Mouse (Mus musculus) liver, postnatal 0 days (tissue): ENCODE measurements at regions not wholly inside any gene's neighbourhood (a gene's known extent, or its start where the extent isn't known, plus 50 kb on each side); places are given as distances from the start of the nearest gene placed in this dataset.

Experiments
- ATAC-seq: fragments of 200-750 bp; cut with Nextera tagmentation; 2 replicates; pipeline ENCODE4 v1.8.0; 2017; ENCODE audit warnings: mild to moderate bottlenecking, moderate library complexity
- DNase-seq: peaks from one replicate; pipeline ENCODE4 v3.0.0-alpha.2; 2016
- H3K27ac ChIP-seq: fragments of 300-500 bp; sonication (generic); 2 replicates; pipeline ENCODE4 v1.5.1; 2014; ENCODE audit warnings: antibody characterized with exemption, moderate library complexity, mild to moderate bottlenecking, low read depth
- H3K27me3 ChIP-seq: fragments of 300-500 bp; sonication (generic); 2 replicates; pipeline ENCODE4 v1.6.1; 2014; ENCODE audit warnings: low read length, control low read depth, mixed read lengths; ENCODE audit not compliant: insufficient read depth
- H3K36me3 ChIP-seq: fragments of 300-500 bp; sonication (generic); replicated peaks from 2 replicates; pipeline ENCODE4 v1.6.1; 2014; ENCODE audit warnings: mild to moderate bottlenecking, control low read depth, low read length, moderate library complexity, mixed read lengths; ENCODE audit not compliant: insufficient read depth
- H3K4me1 ChIP-seq: fragments of 300-500 bp; sonication (generic); 2 replicates; pipeline ENCODE4 v1.6.1; 2014; ENCODE audit warnings: antibody characterized with exemption, mild to moderate bottlenecking, control low read depth; ENCODE audit not compliant: insufficient read depth
- H3K4me2 ChIP-seq: fragments of 300-500 bp; sonication (generic); 2 replicates; pipeline ENCODE4 v1.6.1; 2014; ENCODE audit warnings: low read depth, mild to moderate bottlenecking, low read length, moderate library complexity, mixed read lengths
- H3K4me3 ChIP-seq: fragments of 300-500 bp; sonication (generic); 2 replicates; pipeline ENCODE4 v1.5.1; 2014; ENCODE audit warnings: low read depth, low read length
- H3K9ac ChIP-seq: fragments of 300-500 bp; sonication (generic); replicated peaks from 2 replicates; pipeline ENCODE4 v1.6.1; 2014; ENCODE audit warnings: mild to moderate bottlenecking, moderate library complexity
- H3K9me3 ChIP-seq: fragments of 300-500 bp; sonication (generic); 2 replicates; pipeline ENCODE4 v1.6.1; 2016; ENCODE audit warnings: mild to moderate bottlenecking, control low read depth, low read length, mixed read lengths
- CTCF ChIP-seq: sonication (generic); IDR thresholded peaks from 2 replicates; pipeline ENCODE4 v1.5.1; 2016; ENCODE audit warnings: antibody characterized with exemption, low read depth
- EP300 ChIP-seq: IDR thresholded peaks from 2 replicates; pipeline ENCODE4 v1.6.1; 2016; ENCODE audit warnings: antibody characterized with exemption, low read depth, mild to moderate bottlenecking
- WGBS: fragments of 180-500 bp; shearing (Covaris S2); extraction: QIAGEN DNeasy Blood & Tissue Kit; methylation state at CpG from one replicate; pipeline ENCODE4 v1.1.7; 2014; ENCODE audit not compliant: insufficient replicate concordance; 5-methylcytosine and 5-hydroxymethylcytosine counted together

DNA sequence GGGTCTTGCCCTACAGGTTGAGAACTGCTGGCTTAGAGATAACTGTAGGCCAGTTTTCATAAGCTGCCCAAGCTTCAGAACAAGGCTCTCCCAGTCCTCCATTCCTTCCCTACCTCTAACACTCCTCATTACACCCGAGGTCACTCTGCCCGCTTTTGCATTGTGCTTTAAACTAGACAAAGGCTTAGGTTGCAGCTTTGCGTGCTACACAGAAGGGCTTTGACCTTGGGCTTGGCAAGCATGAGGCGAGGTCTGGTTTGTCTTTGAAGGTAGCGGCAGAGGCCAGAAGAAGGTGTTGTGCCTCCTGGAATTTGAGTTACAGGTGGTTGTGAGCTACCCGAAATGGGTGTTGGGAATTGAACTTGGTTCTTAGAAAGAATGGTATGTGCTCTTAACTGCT is 255.7 kb downstream of the Kcnrg start:
- H3K9me3 ChIP-seq, result no peaks in the 10 kb centered on the region
- 79% methylated on average over 6 of the region's 6 CpGs for WGBS
- DNase-seq (no peak), ATAC-seq (no peak)
- no peak for TF ChIP-seq CTCF
- TF ChIP-seq EP300, result no peak
- H3K27ac ChIP-seq, result no peak overlapping the region
- H3K4me3 ChIP-seq, result no peak overlapping the region
- H3K27me3 ChIP-seq, result no peaks in the 10 kb centered on the region
- H3K4me1 ChIP-seq, result no peaks in the 10 kb centered on the region; the same call in 1 of the 2 replicates
- H3K36me3 ChIP-seq, result no peaks in the 10 kb centered on the region
- H3K4me2 ChIP-seq, result no peak overlapping the region
- no peak overlapping the region for H3K9ac ChIP-seq

DNA sequence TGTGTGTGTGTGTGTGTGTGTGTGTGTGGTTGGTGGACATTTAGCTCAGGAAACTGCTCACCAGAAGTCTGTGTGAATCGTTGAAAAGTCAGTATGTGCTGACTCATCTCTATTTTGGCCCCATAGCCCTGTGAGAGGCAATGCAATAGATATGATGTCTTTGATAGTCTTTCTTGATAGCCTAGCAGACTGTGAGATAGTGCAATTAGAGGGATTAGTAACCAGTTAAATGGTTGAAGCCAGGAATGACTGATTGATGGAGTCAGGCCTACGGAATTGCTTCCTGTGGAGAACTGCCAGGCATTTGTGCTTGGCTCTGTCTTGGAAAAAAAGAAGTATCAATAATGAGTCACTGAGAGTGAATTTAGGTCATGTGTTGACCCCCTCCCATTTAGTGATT is 256.2 kb downstream of the Kcnrg start:
- Histone ChIP-seq H3K4me2 (no peak overlapping the region), H3K9ac (no peak overlapping the region), H3K4me1 (no peaks in the 10 kb centered on the region; the same call in 1 of the 2 replicates), H3K4me3 (no peak overlapping the region), H3K27ac (no peak overlapping the region), H3K36me3 (no peaks in the 10 kb centered on the region), H3K27me3 (no peaks in the 10 kb centered on the region), H3K9me3 (no peaks in the 10 kb centered on the region)
- ATAC-seq (no peak), DNase-seq (no peak)
- no peak for TF ChIP-seq EP300
- WGBS, result 57% methylated on average over 2 of the region's 2 CpGs

DNA sequence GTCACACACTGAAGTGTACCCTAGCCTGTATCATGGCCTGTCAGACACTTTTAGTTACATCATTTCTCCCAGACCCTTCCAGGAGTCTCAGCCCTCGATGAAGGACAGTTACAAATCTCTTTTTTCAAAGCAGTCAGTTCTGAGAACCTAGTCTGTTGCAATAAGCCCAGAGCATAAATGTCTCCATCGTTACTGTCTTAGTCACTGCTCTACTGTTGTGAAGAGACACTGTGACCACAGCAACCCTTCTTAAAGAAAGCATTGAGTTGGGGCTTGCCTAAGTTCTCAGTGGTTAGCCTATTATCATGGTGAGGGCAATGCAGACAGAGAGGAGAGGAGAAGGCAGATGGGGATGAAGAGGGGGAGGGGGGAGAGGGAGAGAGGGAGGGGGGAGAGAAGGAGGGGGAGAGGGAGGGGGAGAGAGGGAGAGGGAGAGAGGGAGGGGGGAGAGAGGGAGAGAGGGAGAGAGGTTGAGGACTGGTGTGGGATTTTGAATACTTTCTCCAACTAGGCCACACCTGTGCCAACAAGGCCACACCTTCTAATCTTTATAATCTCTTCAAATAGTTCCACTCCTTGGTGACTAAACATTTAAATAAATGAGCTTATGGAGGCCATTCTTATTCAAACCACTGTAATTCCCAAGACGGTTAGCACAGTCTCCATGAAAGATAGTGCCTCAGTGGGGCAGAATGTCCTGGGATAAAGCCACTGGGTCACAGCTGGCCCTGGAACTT is 259.4 kb downstream of the Kcnrg start:
- no peaks in the 10 kb centered on the region for H3K36me3 ChIP-seq
- 51% methylated on average over 3 of the region's 3 CpGs for WGBS
- no peak for DNase-seq
- no peaks in the 10 kb centered on the region; the same call in 1 of the 2 replicates for H3K4me1 ChIP-seq
- no peaks in the 10 kb centered on the region for H3K27me3 ChIP-seq
- no peak overlapping the region for H3K4me2 ChIP-seq
- no peaks in the 10 kb centered on the region for H3K9me3 ChIP-seq
- H3K27ac ChIP-seq, result peak overlapping the region; percentile 34; the same call in 1 of the 2 replicates
- no peak overlapping the region for H3K4me3 ChIP-seq
- no peak for TF ChIP-seq CTCF
- TF ChIP-seq EP300, result peak; percentile 42; the same call in 1 of the 2 replicates
- no peak overlapping the region for H3K9ac ChIP-seq
- no peak for ATAC-seq

DNA sequence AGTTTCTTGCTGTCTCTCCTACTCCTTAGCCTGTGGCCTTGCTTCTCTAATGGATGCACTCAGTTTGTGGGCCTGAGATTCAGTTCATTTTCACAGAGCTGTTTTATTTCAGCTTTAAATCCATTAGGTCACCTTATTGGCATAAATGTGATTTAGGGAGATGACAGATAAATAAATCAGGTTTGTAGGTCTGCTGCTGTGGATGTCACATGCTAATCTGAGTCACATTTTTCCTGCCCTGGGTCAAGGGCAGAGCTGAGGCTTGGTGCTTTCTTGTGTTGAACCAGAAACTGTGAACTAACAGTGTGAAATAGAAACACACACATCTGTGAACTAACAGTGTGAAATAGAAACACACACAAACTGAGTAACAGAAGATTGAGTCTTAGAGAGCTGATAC is 266.9 kb downstream of the Kcnrg start:
- Histone ChIP-seq H3K27ac (no peak overlapping the region), H3K4me3 (no peak overlapping the region), H3K27me3 (no peaks in the 10 kb centered on the region), H3K9me3 (no peaks in the 10 kb centered on the region), H3K4me2 (no peak overlapping the region), H3K36me3 (no peaks in the 10 kb centered on the region), H3K4me1 (no peaks in the 10 kb centered on the region), H3K9ac (no peak overlapping the region)
- no peak for ATAC-seq
- TF ChIP-seq CTCF (no peak), EP300 (no peak)
- no peak for DNase-seq

DNA sequence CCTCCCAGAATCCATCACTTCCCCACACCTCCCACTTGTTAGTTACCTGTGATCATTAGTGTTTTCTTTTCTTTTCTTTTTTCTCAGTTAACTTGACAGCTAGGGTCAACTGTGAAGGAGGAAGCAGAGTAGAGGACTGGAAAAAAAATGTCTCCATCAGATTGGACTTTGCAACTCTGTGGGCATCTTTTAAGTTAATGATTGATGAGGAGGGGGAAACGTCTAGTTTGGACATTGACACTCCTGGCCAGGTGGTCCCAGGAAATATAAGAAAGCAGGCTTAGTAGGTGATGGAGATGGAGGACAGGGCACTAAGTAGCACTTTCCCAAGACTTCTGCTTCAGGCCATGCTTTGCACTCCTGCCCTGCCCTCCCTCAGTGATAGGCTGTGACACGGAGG is 272.2 kb downstream of the Kcnrg start:
- DNase-seq (no peak), ATAC-seq (no peak)
- Histone ChIP-seq H3K4me1 (no peaks in the 10 kb centered on the region), H3K27ac (no peak overlapping the region), H3K9me3 (no peaks in the 10 kb centered on the region), H3K4me3 (no peak overlapping the region), H3K4me2 (no peak overlapping the region), H3K27me3 (no peaks in the 10 kb centered on the region), H3K36me3 (no peaks in the 10 kb centered on the region), H3K9ac (no peak overlapping the region)
- 48% methylated on average over 2 of the region's 2 CpGs for WGBS
- no peak for TF ChIP-seq EP300

DNA sequence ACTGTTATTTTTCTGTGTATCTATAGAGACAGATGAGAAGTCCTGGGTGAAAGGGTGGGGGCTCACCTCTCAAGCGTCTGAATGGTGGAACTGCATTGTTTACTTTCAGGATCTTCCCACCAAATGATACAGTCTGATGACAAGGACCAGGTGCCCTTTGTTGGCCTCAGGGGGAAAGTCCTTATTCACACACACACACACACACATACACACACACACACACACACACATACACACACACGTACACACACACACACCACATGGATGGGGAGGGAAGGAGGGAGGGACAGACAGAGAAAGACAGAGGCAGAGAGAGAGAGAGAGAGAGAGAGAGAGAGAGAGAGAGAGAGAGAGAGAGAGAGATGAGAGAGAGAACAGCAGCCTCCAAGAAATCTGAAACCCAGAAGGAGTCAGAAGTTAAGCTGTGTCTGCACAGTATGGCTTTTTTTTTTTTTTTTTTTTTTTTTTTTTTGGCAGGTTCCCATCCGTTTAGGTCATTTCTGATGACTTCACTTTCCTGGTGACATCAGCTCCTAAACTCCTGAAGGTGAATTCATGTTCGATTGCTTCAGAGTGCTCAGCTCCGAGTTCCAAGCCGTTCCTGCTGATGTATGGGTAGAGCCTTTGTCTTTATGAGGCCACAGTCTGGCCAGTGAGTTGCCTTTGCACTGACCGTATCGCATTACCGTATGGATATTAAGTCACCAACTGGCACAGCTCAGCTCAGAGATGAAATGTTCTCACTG is 273.4 kb downstream of the Kcnrg start:
- Histone ChIP-seq H3K4me3 (no peak overlapping the region), H3K4me2 (no peak overlapping the region), H3K27me3 (no peaks in the 10 kb centered on the region), H3K9me3 (no peaks in the 10 kb centered on the region), H3K27ac (no peak overlapping the region), H3K36me3 (no peaks in the 10 kb centered on the region), H3K9ac (no peak overlapping the region), H3K4me1 (no peaks in the 10 kb centered on the region)
- WGBS, result 66% methylated on average over 9 of the region's 9 CpGs
- DNase-seq, result no peak
- TF ChIP-seq EP300 (no peak), CTCF (no peak)
- no peak for ATAC-seq
